ENCODE assay signal across 21 mouse cellular contexts in the genomic region with DNA sequence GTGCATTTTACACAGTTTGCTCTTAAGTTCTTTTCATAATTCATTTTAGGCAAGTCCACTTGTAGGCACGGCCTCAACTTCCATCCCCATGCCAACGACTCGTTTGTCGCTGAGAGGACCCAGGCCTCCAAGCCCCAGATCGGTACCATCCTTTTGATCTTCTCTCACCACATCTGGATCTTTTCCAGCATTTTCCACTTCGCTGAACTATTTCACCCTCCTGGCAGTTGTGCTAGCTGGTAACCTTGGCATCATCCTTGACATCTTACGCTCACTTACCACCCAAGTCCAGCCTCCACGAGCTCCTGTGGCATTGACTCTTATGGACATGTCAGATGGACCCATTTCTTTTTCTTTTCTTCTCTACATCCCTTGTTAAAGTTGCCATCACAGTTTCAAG. TPM values are rescaled to one million over a fixed set of nuclear protein-coding genes. Genes with fewer than 3 reads are reported as not detected.
DNase-seq lines count a peak whose midpoint lies in the region; ATAC-seq and TF ChIP-seq lines count a peak whose summit lies in the region.
"Had no signal": no experiment of that assay in that cellular context is flagged by ENCODE, and none has a peak within 500 bp of the region (broad histone marks: within the 10 kb centered on the region; RNA-seq: fewer than 3 reads in every experiment).

No protein-coding gene starts in this region.

- TF ChIP-seq POLR2A in kidney, adult 2 months (IDR thresholded peaks at IDR 0.05; ENCODE audit: low read depth, low read length) = no peak

- WGBS in kidney, adult 2 months = 56% methylated on average over 8 of the region's 8 CpGs
- 85% methylated on average over 8 of the region's 8 CpGs for WGBS in kidney, embryonic 16.5 days
- WGBS in intestine, embryonic 16.5 days = 50% methylated on average over 8 of the region's 8 CpGs

- no peak overlapping the region for H3K4me3 ChIP-seq in kidney, adult 2 months (ENCODE audit: insufficient read depth, low read depth, low read length)
- no peak overlapping the region for H3K4me3 ChIP-seq in kidney, embryonic 16.5 days (ENCODE audit: low read length)
- no peak overlapping the region for H3K4me3 ChIP-seq in intestine, embryonic 16.5 days (ENCODE audit: low read length)
- H3K4me3 ChIP-seq: forebrain, embryonic 10.5 days; heart, embryonic 13.5 days; hindbrain, embryonic 13.5 days; kidney, embryonic 15.5 days; limb, embryonic 15.5 days; liver, embryonic 15.5 days had no signal

- no peak overlapping the region for H3K27ac ChIP-seq in kidney, adult 2 months (ENCODE audit: insufficient read depth, low read depth, low read length)
- H3K27ac ChIP-seq in kidney, embryonic 16.5 days (ENCODE audit: low read length) = no peak overlapping the region
- H3K27ac ChIP-seq in intestine, embryonic 16.5 days (ENCODE audit: low read length) = peak overlapping the region; percentile 52
- H3K27ac ChIP-seq: forebrain, embryonic 10.5 days; heart, embryonic 13.5 days; hindbrain, embryonic 13.5 days; kidney, embryonic 15.5 days; limb, embryonic 15.5 days; liver, embryonic 15.5 days; macrophage had no signal

- no peaks in the 10 kb centered on the region for H3K4me1 ChIP-seq in kidney, adult 2 months (ENCODE audit: control insufficient read depth, insufficient read depth, low read length)
- H3K4me1 ChIP-seq in kidney, embryonic 16.5 days (ENCODE audit: insufficient read depth, low read length) = no peaks in the 10 kb centered on the region
- no peaks in the 10 kb centered on the region for H3K4me1 ChIP-seq in intestine, embryonic 16.5 days (ENCODE audit: control insufficient read depth, insufficient read depth, low read length)
- H3K4me1 ChIP-seq: forebrain, embryonic 10.5 days; heart, embryonic 13.5 days; hindbrain, embryonic 13.5 days; kidney, embryonic 15.5 days; limb, embryonic 15.5 days; liver, embryonic 15.5 days had no signal

- no peak overlapping the region for H3K9ac ChIP-seq in kidney, embryonic 16.5 days (replicated peaks; ENCODE audit: low read length)
- no peak overlapping the region for H3K9ac ChIP-seq in intestine, embryonic 16.5 days (ENCODE audit: low read depth, low read length)
- H3K9ac ChIP-seq: heart, embryonic 13.5 days; hindbrain, embryonic 13.5 days; kidney, embryonic 15.5 days; limb, embryonic 15.5 days; liver, embryonic 15.5 days had no signal

- no peak for ATAC-seq in kidney, embryonic 16.5 days (ENCODE audit: low FRiP score, low TSS enrichment)
- peak; percentile 23; the same call in 1 of the 2 replicates for ATAC-seq in intestine, embryonic 16.5 days
- ATAC-seq: CD4-positive, CD25-positive, alpha-beta regulatory T cell, adult 4 months; inflammation-experienced regulatory T-cells, adult 6 months; midbrain, embryonic 16.5 days had no signal

- TF ChIP-seq CTCF in kidney, adult 2 months (conservative IDR thresholded peaks at IDR 0.05; ENCODE audit: insufficient read depth, insufficient read length, low read depth, low read length) = no peak

- peak; percentile 13 for DNase-seq in adrenal gland, adult 8-10 months
- no peak for DNase-seq in adrenal gland, adult 18-20 months (ENCODE audit: low spot score in 2 of 2)
- DNase-seq in kidney, adult 2 months = peak; percentile 23
- DNase-seq in adrenal gland, postnatal 10 days = peak; percentile 7
- no peak for DNase-seq in lung, postnatal 25 days (ENCODE audit: low spot score)
- DNase-seq: cerebellum, adult 18-20 months; gastrocnemius, postnatal 25 days; heart, adult 18-20 months; layer of hippocampus, adult 9-11 months had no signal

- no peak overlapping the region for H3K4me2 ChIP-seq in kidney, embryonic 16.5 days (replicated peaks; ENCODE audit: low read depth, low read length)
- H3K4me2 ChIP-seq in intestine, embryonic 16.5 days (ENCODE audit: low read depth, low read length) = no peak overlapping the region
- H3K4me2 ChIP-seq: heart, embryonic 13.5 days; hindbrain, embryonic 13.5 days; kidney, embryonic 15.5 days; limb, embryonic 15.5 days; liver, embryonic 15.5 days had no signal

- H3K9me3 ChIP-seq in kidney, embryonic 16.5 days (ENCODE audit: low read length) = no peaks in the 10 kb centered on the region
- no peaks in the 10 kb centered on the region for H3K9me3 ChIP-seq in intestine, embryonic 16.5 days (ENCODE audit: control insufficient read depth, low read length)
- H3K9me3 ChIP-seq: forebrain, embryonic 10.5 days; heart, embryonic 13.5 days; hindbrain, embryonic 13.5 days; kidney, embryonic 15.5 days; limb, embryonic 15.5 days; liver, embryonic 15.5 days had no signal

- H3K27me3 ChIP-seq in kidney, adult 2 months (replicated peaks; ENCODE audit: control insufficient read depth, insufficient read depth, low read length) = no peaks in the 10 kb centered on the region
- H3K27me3 ChIP-seq in kidney, embryonic 16.5 days (ENCODE audit: insufficient read depth, low read length) = no peaks in the 10 kb centered on the region
- H3K27me3 ChIP-seq in intestine, embryonic 16.5 days (replicated peaks; ENCODE audit: control insufficient read depth, insufficient read depth, low read length) = no peaks in the 10 kb centered on the region
- H3K27me3 ChIP-seq: heart, embryonic 13.5 days; hindbrain, embryonic 13.5 days; kidney, embryonic 15.5 days; limb, embryonic 15.5 days; liver, embryonic 15.5 days had no signal

- no peaks in the 10 kb centered on the region for H3K36me3 ChIP-seq in kidney, adult 2 months (ENCODE audit: control insufficient read depth, insufficient read depth, low read length)
- H3K36me3 ChIP-seq in kidney, embryonic 16.5 days (ENCODE audit: insufficient read depth, low read length) = no peaks in the 10 kb centered on the region
- H3K36me3 ChIP-seq in intestine, embryonic 16.5 days (ENCODE audit: control insufficient read depth, insufficient read depth, low read length) = no peaks in the 10 kb centered on the region
- H3K36me3 ChIP-seq: forebrain, embryonic 10.5 days; heart, embryonic 13.5 days; hindbrain, embryonic 13.5 days; kidney, embryonic 15.5 days; limb, embryonic 15.5 days; liver, embryonic 15.5 days had no signal

RNA-seq across cellular contexts. Expression of a gene that starts 33.3 kb away (rescaled TPM):
- under 1 TPM; 0.09 to 0.46 (median 0.24) TPM for total RNA-seq in adrenal gland, adult 8-10 months (2022)
- total RNA-seq in adrenal gland, adult 18-20 months (2021) = under 1 TPM; 0.07 to 0.19 TPM
- polyA plus RNA-seq in kidney, adult 2 months (2012; rRNA removed) = 0.30 and 0.33 TPM in 2 replicates
- 6.1 and 6.9 TPM in 2 replicates for polyA plus RNA-seq in kidney, embryonic 16.5 days (2015; fragmentation: Nextera tagmentation; extraction: Ambion mirVana)
- 1 to 10 TPM; 7.4 to 7.6 TPM for total RNA-seq in adrenal gland, postnatal 10 days (2021)
- polyA plus RNA-seq in intestine, embryonic 16.5 days (2015; fragmentation: Nextera tagmentation; extraction: Ambion mirVana) = 4.1 and 4.9 TPM in 2 replicates
- polyA plus RNA-seq: CD4-positive, CD25-positive, alpha-beta regulatory T cell, adult 4 months had no signal

Comparison
In these comparisons a context has a peak if more than half of its experiments do, and no peak if none do; other contexts are left out.
1. DNase-seq: peak in adrenal gland, adult 8-10 months (single experiment), kidney, adult 2 months (single experiment) and adrenal gland, postnatal 10 days (single experiment); none in adrenal gland, adult 18-20 months (0 of 2) and lung, postnatal 25 days (single experiment).
2. RNA of a gene that starts 33.3 kb away (total RNA-seq): 7.4 to 7.6 TPM in adrenal gland, postnatal 10 days; 0.09 to 0.46 TPM in adrenal gland, adult 8-10 months and 0.07 to 0.19 TPM in adrenal gland, adult 18-20 months; every median in the first group is over 4 times any median in the second.